Mouse (Mus musculus) retina, postnatal 7 days (tissue): ENCODE data around the gene Edf1.
"Not testable (repeated sequence)": the region's sequence is repeated elsewhere in the genome, so short reads cannot be mapped to it uniquely, and the experiment has no call there.

Source experiments
- DNase-seq: peaks from one replicate; pipeline ENCODE4 v3.0.0-alpha.2; 2012; ENCODE audit warnings: low read depth, low spot score

Edf1 gene

DNA sequence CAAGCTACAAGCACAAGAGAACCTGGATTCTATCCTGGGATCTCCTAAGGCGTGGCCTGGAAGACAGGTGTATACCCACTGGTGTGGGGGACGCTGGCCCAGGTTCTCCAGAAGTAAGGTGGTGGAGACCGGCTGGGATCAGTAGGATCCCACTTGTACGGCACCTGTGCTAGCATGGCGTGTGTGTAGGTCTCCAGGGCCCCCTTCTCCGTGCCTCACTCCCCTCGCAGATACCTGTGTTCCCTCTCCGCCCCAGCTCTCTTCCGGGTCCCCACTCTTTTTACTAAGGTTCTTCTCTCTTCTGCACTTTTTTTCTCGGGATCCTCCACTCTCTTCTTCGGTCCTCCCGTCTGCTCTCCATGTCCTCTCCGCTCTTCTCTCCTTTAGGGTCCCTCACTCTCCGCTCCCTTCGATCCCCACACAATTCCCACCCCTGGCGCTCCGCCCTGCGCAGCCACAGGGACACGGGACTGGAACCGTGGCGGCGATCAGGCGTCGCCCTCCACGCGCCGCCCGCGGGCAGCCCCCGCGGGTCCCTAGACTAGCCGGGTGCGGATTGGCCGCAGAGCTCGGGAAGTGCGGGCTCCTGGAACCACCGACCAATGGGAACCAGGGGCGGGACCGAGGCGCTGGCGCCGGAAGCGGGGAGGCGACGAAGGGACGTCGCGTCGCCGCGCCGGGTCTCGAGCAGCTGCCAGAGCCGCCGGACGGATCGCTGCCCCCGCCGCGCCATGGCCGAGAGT lies at the start of gene Edf1:
Gene Edf1 (plus strand): TSS at position 627 of the 743 bp plus-strand sequence.
- DNase-seq = peak; percentile 87

DNA sequence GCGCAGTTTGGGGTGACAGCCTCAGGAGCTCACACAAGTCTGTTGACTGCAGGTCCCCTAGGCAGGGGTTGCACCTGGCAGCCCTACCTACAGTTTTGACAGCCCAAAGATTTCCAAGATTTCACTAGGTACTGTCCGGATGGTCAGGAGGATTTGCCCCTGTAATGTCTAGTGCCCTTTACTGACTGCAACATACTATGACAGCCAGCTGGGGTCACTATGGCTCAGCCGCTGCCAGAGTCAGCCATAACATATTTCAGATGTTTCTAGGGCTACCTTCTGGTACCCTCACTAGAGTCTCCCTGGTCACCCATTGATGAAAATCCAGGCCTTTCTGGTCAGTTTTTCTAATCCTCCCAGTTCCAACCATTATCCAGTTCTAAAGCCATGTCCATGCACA lies 47.7 kb upstream of the Edf1 start:
- no peak for DNase-seq

DNA sequence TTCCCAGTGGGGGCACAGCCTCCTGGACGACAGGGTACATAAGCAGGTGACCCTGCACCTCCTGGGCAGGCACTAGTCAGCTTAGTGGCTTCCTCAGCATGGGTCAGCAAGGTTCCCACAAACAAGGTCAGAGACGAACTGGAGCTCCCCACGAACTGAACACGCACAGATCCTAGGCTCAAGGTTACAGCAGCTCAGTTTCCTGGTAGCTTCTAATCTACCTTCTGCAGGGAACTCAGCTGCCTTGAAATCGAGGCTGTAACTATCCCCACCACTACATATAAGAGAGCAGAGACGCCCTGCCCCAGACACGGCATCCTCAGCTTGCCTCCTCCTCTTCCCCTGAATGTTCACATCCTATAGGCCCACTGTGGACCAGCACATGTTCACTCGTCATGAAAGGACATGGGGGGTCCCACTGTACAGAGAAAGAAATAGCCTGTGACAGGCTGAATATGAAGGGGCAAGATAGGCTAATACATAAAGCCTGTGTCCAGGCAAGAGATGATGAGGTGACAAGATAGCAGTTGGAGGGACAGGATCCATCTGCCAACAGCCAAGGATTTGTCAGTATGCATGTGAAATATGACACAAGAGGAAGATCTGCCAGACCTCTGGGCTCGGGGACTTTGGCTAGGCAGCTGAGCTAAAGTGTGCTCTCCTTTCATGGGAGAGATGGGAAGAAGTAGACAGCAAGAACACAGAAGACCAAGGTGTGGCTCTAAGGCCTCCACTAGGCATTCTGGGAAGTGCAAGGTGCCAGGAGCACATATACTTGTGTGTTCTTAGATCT lies 30.9 kb upstream of the Edf1 start:
- no peak for DNase-seq

DNA sequence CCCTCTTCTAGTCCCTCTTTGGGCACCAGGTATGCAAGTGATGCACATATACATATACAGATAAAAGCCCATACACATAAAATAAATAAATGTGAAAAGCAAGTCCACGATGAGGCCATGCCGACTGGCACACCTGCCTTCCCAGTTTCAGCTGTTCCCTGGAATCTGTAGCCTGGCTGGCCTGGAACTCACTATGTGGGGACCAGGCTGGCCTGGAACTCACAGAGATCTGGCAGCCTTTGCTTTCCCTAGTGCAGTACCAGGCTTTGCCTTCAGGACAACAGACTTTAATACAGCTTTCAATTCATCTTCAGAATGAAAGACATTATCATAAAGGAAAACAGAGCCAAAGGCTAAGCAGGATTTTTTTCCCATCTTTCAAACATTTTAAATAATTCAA lies 23.9 kb upstream of the Edf1 start:
- no peak for DNase-seq

DNA sequence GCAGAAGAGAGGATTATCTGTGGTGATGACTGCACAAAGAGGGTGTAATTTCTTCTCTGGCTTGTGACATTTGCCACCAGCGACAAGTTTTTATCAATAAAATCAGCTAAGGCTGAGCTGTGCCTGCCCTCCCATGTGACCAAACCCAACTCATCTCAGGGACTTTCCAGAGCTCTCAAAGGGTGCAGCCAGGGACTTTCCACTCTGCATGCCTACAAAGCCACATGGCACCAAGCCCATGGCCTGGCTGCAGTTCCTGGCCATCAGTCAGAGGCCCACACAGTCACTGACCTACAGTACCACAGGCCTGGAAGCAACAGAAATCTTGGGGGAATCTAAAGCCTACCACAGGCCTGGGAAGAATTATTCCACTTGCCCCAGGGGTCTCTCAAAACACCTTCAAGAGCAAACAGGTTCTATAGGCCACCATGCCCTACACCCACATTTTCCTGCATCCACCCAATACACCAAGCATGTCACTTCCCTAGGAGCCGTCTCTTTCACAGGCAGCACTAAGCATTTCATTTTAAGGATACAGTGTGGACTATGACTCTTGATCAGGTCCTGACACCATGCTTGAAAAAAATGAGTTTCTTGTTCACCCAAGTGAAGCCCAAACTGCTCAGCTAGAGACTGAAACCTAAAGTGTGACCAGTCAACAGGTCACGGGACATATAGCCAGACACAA lies 23.3 kb upstream of the Edf1 start:
- no peak for DNase-seq

- no peak for DNase-seq
Measured at GRCm38 (mm10) chr2:25534866-25535182, 22.8 kb upstream of the Edf1 start.

DNA sequence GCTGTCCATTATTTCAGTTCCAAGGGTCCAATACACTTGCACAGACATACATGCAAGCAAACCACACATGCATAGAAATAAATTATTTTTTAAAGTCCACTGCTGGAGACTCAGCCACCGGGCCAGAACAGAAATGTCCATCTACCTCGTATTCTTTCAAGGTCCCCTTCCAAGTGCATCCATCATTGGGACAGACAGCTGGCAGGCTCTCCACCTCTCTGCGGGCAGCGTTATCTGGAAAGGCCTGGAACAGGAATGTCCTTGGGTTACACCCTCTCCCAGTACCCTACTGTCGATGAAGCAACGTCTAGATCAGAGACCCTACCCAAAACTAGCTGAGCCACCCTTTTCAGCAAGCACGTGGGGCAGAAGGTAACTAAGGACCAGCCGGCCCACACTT lies 21.1 kb upstream of the Edf1 start:
- DNase-seq = no peak

GRCm38 (mm10) chr2:25540541-25540948 lies 17.1 kb upstream of the Edf1 start:
- DNase-seq = no peak

GRCm38 (mm10) chr2:25541644-25542367 lies 15.8 kb upstream of the Edf1 start:
- no peak for DNase-seq

- no peak for DNase-seq
Measured at GRCm38 (mm10) chr2:25545996-25546810, 11.4 kb upstream of the Edf1 start.

- peak; percentile 96 for DNase-seq
Measured at GRCm38 (mm10) chr2:25546811-25547491, 10.7 kb upstream of the Edf1 start, which contains the start of gene Traf2. Gene Traf2, minus strand, starts transcription at chr2:25546940.

DNA sequence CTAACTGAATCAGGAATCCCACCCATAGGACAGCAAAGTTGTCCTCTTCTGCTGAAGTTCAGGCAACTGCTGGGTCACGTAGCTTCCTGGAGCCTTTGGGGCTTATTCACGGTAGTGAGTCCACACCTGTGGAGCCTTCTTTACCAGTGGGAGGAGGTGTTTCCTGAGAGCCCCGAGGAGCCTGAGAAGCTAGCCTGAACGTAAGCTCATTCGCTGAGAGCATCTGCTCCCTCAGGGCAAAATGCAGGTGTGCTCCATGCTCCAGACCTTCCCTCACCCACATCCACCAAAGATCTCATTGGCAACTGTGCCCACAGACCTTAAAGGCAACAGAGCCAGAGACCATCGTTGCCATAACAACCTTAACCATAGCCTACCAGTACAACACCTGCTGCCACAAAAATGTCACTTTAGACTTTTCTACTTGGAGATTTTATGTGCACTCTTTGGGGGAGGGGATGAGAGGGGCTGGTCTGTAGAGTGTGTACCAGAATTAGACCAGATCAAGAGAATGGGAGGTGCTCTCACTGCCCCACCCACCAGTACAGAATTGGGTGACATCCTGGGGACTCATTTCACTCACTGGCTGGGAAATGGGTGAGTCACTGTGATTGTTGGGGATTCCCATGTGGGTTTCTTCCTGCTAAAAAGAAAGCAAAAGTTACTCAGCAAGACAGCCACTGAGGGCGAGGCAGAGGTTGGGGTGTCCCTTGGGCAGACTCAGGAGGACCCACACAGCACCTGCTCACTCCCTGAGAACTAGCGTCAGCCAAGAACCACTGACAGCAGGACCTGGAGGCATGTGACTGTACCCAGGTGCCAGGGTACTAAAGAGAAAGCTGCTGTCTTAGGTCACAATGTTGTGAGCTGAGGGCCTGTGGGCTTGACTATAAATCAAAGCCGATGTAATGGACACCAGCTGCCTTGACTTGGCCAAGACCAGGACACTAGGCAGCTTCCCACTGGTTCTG lies 8.3 kb upstream of the Edf1 start:
- DNase-seq = no peak

DNA sequence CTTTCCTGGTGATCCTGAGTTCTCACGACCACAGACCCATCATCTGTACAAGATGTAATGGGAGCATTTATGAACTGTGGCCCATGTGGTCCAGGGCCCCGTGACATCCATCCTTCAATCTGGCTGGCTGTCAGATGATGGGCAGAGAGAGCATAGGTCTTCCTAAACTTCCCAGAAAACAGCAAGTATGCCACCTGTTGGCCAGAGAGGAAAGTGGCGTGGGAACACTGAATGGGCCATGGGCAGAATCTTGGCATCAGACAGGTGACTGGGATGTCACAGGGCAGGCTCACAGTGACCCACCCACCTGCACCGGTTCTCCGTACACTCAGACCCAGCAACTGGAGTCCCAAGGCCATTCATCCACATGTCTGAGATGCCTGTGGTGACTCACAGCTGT lies 6.5 kb upstream of the Edf1 start:
- no peak for DNase-seq

DNA sequence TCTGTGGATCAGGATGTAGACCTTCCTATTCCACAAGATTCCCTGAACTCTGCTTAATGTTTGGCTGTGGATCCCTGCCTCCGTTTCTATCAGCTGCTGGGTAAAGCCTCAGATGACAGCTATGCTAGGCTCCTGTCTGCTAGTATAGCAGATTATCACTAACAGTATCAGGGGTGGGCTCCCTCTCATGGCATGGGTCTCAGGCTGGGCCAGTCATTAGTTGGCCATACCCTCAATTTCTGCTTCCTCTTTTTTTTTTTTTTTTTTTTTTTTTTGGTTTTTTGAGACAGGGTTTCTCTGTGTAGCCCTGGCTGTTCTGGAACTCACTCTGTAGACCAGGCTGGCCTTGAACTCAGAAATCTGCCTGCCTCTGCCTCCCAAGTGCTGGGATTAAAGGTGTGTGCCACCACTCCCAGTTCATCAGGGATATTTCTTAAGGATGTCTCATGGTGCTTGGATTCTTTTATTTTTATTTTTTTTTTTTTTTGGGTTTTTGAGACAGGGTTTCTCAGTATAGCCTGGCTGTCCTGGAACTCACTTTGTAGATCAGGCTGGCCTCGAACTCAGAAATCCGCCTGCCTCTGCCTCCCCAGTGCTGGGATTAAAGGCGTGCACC lies 4.4 kb upstream of the Edf1 start:
- not testable (repeated sequence) for DNase-seq

DNA sequence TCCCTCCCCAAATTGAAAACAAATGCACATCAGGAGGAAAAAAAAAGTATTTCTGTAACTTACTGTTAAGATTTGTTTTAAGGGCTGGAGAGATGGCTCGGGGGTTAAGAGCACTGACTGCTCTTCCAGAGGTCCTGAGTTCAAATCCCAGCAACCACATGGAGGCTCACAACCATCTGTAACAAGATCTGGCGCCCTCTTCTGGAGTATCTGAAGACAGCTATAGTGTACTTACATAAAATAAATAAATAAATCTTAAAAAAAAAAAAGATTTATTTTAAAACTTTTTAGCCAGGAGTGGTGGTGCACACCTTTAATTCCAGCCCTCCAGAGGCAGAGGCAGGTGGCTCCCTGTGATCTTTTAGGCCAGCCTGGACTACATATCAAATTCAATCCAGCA lies 2.2 kb upstream of the Edf1 start:
- DNase-seq = not testable (repeated sequence)

GRCm38 (mm10) chr2:25556296-25556695 lies 1.4 kb upstream of the Edf1 start:
- no peak for DNase-seq

- no peak for DNase-seq
Measured at GRCm38 (mm10) chr2:25557964-25558360, 315 bp downstream of the Edf1 start.

DNA sequence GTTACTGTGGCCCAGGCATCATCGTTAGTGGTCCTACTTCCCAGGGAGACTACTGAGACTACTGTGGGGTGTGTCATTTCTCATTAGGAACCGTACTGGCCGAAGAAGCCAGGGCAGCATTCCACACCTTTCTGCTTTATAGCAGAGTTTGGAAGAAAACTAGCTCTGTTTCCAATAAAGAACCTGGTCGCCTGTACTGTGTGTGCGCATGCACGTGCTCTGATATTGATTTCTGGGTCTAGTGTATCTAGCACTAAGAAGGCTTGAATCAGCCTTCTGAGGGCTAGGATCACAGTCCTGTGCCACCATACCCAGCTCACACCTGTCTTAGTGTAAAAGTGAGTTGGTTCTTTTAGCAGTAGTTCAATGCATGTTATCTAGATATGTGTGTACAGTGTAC lies 1.1 kb downstream of the Edf1 start:
- no peak for DNase-seq

GRCm38 (mm10) chr2:25560551-25560950 lies 2.9 kb downstream of the Edf1 start:
- no peak for DNase-seq
